Mouse (Mus musculus): Measurements from ENCODE around the gene C1ql1. TPM values are rescaled to one million over a fixed set of nuclear protein-coding genes. Genes with fewer than 3 reads are reported as not detected.
"Not testable (repeated sequence)": the region's sequence is repeated elsewhere in the genome, so short reads cannot be mapped to it uniquely, and the experiment has no call there.

Gene C1ql1
- polyA plus RNA-seq, 1 experiment from 2014 or later = 0.08 TPM

DNA sequence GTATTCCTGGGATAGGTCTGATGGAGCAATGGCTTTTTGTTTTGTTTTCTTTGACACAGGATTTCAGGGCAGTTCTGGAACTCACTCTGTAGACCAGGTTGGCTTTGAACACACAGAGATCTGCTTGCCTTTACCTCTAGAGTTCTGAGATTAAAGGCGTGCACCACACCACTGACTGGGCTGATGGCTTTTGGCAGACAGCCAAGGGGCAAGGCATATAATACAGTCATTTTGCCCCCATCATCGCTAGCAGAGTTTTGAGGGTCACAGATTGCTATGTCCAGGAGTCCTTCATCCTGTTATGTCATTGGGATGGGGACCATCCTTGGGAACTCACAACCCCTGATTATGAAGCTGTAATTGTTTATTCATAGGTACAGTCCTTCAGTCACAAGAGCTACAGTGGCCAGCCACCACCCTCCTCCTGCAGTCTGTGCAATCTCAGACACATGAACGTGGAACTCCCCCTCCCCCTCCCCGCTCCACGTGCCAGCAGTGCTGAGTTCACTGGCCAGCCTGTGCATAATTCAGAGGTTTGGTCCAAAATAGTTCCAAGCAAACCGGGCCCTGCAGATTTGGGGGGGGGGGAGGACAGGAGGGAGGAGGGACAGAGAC, 31.7 kb upstream of the C1ql1 start:
- Histone ChIP-seq H3K27me3 (peaks cover 21% of the 10 kb centered on the region), H3K9ac (no peak overlapping the region), H3K4me1 (replicated peaks) (no peaks in the 10 kb centered on the region), H3K9me3 (replicated peaks) (no peaks in the 10 kb centered on the region), H3K4me2 (no peak overlapping the region), H3K27ac (replicated peaks) (no peak overlapping the region), H3K36me3 (replicated peaks) (no peaks in the 10 kb centered on the region), H3K4me3 (replicated peaks) (no peak overlapping the region)
- no peak for ATAC-seq (ENCODE audit: insufficient read depth)
- WGBS (ENCODE audit: insufficient replicate concordance) = 34% methylated on average over 6 of the region's 6 CpGs

DNA sequence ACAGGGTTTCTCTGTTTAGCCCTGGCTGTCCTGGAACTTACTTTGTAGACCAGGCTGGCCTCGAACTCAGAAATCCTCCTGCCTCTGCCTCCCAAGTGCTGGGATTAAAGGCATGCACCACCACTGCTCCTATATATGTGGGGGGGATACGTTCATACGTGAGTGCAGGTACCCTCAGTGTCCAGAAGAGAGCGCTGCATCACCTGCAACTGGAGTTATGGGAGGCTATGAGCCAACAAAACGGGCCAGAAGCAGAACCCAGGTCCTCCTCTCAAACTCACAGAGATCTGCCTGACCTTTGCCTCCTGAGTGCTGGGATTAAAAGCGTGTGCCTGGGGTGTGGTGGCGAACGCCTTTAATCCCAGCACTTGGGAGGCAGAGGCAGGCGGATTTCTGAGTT, 29.5 kb upstream of the C1ql1 start:
- not testable (repeated sequence) for H3K9me3 ChIP-seq (replicated peaks); H3K27ac ChIP-seq (replicated peaks); H3K4me1 ChIP-seq (replicated peaks); H3K4me3 ChIP-seq (replicated peaks); H3K9ac ChIP-seq; ATAC-seq (ENCODE audit: insufficient read depth); H3K4me2 ChIP-seq; H3K36me3 ChIP-seq (replicated peaks)
- peaks cover 35% of the 10 kb centered on the region for H3K27me3 ChIP-seq
- 68% methylated on average over 9 of the region's 9 CpGs for WGBS (ENCODE audit: insufficient replicate concordance)

DNA sequence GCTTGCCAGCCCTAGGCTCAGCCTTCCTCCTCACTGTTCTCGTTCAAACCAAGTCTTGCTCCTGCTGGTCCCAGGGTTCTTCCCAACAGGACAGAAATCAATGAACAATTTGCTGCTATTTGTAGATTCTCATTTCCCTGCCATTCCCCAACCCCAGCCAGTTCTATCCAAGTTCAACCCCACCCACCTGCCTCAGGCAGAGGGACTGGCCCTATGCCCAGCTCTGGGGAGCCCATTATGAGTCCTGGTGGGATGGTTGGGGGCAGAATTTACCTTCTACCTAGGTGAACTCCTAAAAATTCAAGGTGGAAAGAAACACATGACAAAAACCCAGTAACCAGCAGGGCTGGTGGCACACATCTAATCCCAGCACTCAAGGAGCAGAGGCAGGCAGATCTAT, 25.8 kb upstream of the C1ql1 start:
- Histone ChIP-seq H3K4me2 (no peak overlapping the region), H3K4me3 (replicated peaks) (no peak overlapping the region), H3K27ac (replicated peaks) (no peak overlapping the region), H3K4me1 (replicated peaks) (no peaks in the 10 kb centered on the region), H3K9ac (no peak overlapping the region), H3K9me3 (replicated peaks) (no peaks in the 10 kb centered on the region), H3K36me3 (replicated peaks) (no peaks in the 10 kb centered on the region), H3K27me3 (peaks cover 63% of the 10 kb centered on the region)
- ATAC-seq (ENCODE audit: insufficient read depth) = no peak
- WGBS (ENCODE audit: insufficient replicate concordance) = 43% methylated on average over 1 of the region's 1 CpGs

DNA sequence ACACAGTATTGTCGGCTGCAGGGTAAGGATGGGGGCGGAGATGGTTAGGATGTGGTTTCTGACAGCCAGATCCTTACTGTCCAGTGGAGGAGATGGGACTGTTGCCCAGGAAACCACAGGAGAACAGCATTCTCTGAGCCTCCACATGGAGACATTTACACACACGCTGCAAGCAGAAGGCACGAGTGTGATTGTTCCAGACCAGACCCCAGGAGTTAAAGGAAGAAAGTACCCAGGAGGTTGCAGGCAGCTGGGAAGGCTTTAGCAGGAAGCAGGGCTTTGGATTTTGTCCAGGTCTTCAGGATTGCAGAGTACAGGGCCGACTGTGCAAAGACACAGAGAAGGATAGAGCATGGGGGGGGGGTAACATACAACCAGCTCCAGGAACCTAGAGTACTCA, 25.1 kb upstream of the C1ql1 start:
- H3K4me2 ChIP-seq = no peak overlapping the region
- no peaks in the 10 kb centered on the region for H3K4me1 ChIP-seq (replicated peaks)
- 25% methylated on average over 5 of the region's 5 CpGs for WGBS (ENCODE audit: insufficient replicate concordance)
- H3K9ac ChIP-seq = no peak overlapping the region
- no peaks in the 10 kb centered on the region for H3K9me3 ChIP-seq (replicated peaks)
- no peak overlapping the region for H3K27ac ChIP-seq (replicated peaks)
- H3K27me3 ChIP-seq = peaks cover 70% of the 10 kb centered on the region
- H3K36me3 ChIP-seq (replicated peaks) = no peaks in the 10 kb centered on the region
- ATAC-seq (ENCODE audit: insufficient read depth) = no peak
- H3K4me3 ChIP-seq (replicated peaks) = no peak overlapping the region

DNA sequence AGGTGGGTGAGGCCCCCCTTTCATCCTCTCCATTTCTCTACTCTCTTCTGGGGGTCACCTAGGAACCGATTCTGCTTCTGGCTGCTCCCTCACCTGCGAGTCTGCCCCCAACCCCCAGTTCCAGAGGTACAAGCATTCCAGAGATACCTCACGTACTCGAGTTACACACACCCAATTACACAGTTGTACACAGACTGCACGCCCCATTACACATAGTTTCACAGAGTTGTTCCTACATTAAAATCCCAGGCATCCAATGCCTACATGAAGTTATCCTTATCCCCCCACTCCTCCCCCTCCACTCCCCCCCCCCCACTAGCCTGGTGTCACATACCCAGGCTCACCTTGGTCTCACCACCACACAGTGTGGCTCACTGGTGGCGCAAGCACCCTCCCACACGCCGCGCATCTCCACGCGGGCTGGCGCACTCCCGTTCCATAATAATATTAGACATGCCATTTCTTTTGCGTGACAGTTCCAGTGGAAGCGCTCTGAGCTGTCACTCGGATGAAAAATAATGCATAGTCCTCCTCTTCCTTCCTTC, 18.1 kb upstream of the C1ql1 start:
- no peak overlapping the region for H3K4me2 ChIP-seq
- 60% methylated on average over 16 of the region's 16 CpGs for WGBS (ENCODE audit: insufficient replicate concordance)
- peaks cover 88% of the 10 kb centered on the region for H3K27me3 ChIP-seq
- H3K9me3 ChIP-seq (replicated peaks) = no peaks in the 10 kb centered on the region
- no peak overlapping the region for H3K27ac ChIP-seq (replicated peaks)
- no peaks in the 10 kb centered on the region for H3K36me3 ChIP-seq (replicated peaks)
- 0 out of 2 replicates have a peak, but pooled peaks cover 7% of the 10 kb centered on the region for H3K4me1 ChIP-seq (replicated peaks)
- ATAC-seq (ENCODE audit: insufficient read depth) = no peak
- no peak overlapping the region for H3K9ac ChIP-seq
- no peak overlapping the region for H3K4me3 ChIP-seq (replicated peaks)

DNA sequence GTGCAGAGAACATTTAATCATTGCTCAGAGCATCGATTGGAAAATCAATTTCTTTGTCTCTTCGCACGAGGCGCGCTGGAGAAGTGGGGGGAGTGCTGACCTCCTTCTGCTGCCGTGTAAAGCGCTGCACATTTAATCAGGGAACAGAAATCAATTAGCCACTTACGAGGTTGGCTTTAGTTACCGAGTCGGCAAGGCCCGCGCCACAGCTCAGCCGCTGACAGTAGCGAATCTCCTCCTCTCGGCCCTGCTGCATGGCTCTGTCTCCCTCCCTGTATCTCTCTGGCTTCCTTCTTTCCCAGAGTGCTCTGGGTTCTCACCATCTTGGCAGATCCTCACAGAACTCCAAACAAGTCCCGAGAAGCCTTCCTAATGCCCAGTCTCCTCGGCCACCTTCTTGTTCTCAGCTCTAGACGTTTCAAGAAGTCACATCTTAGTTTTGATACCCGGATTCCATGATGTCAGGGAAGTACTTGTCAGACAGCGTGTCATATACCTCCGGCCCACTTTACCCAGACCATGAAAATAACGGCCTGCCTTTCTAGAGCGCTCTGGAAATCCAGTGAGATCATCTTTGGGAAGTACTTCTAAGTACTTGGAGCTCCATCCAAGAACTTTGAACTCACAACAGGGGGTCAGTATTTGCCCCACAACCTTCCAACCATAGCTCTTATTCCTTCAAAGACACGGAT, 17.5 kb upstream of the C1ql1 start:
- Histone ChIP-seq H3K4me1 (replicated peaks) (0 out of 2 replicates have a peak, but pooled peaks cover 7% of the 10 kb centered on the region), H3K27me3 (peaks cover 85% of the 10 kb centered on the region), H3K36me3 (replicated peaks) (no peaks in the 10 kb centered on the region), H3K9me3 (replicated peaks) (no peaks in the 10 kb centered on the region), H3K9ac (no peak overlapping the region), H3K4me2 (no peak overlapping the region), H3K4me3 (replicated peaks) (no peak overlapping the region), H3K27ac (replicated peaks) (no peak overlapping the region)
- 21% methylated on average over 24 of the region's 24 CpGs for WGBS (ENCODE audit: insufficient replicate concordance)
- no peak for ATAC-seq (ENCODE audit: insufficient read depth)

DNA sequence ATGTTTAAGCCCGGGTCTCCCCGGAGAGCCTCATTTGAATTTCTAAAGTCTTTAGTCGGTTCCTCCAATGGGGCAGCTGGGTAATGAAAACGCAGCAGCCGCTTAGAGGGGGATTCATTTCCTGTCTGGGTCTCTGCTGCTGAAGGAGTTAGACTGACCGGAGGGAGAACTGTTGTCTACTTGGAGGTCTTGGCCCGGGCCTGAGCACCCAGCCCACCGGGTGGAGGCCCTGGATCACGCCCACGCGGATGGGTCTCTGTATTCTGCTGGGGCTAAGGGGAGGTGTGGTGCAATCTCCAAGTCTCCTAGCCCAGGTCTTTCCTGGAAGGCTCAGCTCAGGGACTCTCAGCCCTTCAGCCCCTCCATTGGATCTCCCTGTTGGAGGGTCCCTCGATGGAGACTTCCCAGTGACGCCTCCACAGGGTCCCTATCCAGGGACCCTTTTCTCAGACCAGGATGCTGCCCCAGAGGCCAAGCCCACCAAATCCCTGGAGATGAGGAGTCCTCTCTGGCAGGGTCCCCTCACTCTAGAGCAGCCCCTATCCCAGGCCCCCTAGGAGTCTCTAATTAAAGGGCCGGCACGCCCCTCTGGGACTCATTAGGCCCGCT, 16.9 kb upstream of the C1ql1 start:
- Histone ChIP-seq H3K9me3 (replicated peaks) (no peaks in the 10 kb centered on the region), H3K27ac (replicated peaks) (no peak overlapping the region), H3K4me2 (no peak overlapping the region), H3K9ac (no peak overlapping the region), H3K36me3 (replicated peaks) (no peaks in the 10 kb centered on the region), H3K4me3 (replicated peaks) (no peak overlapping the region), H3K27me3 (peaks cover 84% of the 10 kb centered on the region), H3K4me1 (replicated peaks) (0 out of 2 replicates have a peak, but pooled peaks cover 7% of the 10 kb centered on the region)
- 11% methylated on average over 16 of the region's 16 CpGs for WGBS (ENCODE audit: insufficient replicate concordance)
- no peak for ATAC-seq (ENCODE audit: insufficient read depth)

DNA sequence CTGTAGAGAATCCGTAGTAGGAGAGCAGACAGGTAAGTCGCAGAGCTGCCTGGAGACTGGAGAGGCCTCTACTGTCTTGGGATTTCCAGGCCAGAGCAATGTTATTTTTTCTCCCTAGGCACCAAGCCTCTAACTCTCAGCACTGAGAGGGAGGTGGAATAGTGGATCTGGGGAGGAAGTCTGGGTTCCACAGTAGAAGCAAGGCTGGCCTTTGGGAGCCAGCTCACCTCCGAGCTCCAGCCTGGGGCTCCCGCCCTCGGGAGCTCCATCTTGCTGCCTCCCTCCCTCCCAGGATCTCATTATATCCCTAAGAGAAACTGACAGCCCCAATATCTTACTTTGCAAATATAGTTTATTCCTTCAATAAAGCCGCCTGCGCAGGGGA, 16.4 kb upstream of the C1ql1 start:
- H3K27me3 ChIP-seq = peaks cover 84% of the 10 kb centered on the region
- H3K4me2 ChIP-seq = no peak overlapping the region
- 0 out of 2 replicates have a peak, but pooled peaks cover 7% of the 10 kb centered on the region for H3K4me1 ChIP-seq (replicated peaks)
- H3K36me3 ChIP-seq (replicated peaks) = no peaks in the 10 kb centered on the region
- no peak for ATAC-seq (ENCODE audit: insufficient read depth)
- H3K9ac ChIP-seq = no peak overlapping the region
- H3K27ac ChIP-seq (replicated peaks) = no peak overlapping the region
- no peak overlapping the region for H3K4me3 ChIP-seq (replicated peaks)
- 44% methylated on average over 7 of the region's 7 CpGs for WGBS (ENCODE audit: insufficient replicate concordance)
- no peaks in the 10 kb centered on the region for H3K9me3 ChIP-seq (replicated peaks)

DNA sequence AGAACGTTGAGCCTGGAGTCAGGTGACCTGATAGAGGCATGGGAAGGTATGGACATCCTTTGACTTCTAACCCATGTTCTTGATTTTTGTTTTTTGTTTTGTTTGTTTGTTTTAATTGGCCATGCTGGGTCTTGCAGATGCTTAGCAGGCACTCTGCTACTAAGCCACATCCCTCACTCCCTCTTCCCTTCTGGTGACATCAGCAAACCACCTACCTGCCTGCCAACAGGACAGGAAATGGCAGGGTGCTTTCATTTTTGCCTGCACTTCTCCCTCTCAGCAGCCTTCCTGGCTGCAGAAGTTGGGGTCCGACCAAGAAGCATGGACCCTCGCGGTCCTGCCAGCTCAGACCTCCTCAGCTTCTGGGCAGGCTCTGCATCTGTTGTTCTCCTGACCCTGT, 14.6 kb upstream of the C1ql1 start:
- Histone ChIP-seq H3K36me3 (replicated peaks) (no peaks in the 10 kb centered on the region), H3K27ac (replicated peaks) (no peak overlapping the region), H3K4me3 (replicated peaks) (no peak overlapping the region), H3K9me3 (replicated peaks) (no peaks in the 10 kb centered on the region), H3K4me1 (replicated peaks) (0 out of 2 replicates have a peak, but pooled peaks cover 7% of the 10 kb centered on the region), H3K4me2 (no peak overlapping the region), H3K27me3 (peaks cover 84% of the 10 kb centered on the region), H3K9ac (no peak overlapping the region)
- ATAC-seq (ENCODE audit: insufficient read depth) = no peak
- WGBS (ENCODE audit: insufficient replicate concordance) = 63% methylated on average over 4 of the region's 4 CpGs

DNA sequence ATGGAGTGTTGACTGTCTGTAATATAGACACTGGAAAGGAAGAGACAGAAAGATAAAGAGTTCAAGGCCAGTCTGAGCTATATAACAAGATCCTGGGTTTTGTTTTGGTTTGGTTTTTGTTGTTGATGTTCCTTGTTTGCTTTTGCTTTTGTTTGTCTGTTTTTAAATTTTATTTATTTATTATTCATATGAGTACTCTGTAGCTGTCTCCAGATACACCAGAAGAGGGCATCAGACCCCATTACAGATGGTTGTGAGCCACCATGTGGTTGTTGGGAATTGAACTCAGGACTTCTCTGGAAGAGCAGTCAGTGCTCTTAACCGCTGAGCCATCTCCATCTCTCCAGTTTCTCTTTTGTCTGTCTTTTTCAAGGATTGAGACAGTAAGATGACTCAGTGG, 12.4 kb upstream of the C1ql1 start:
- Histone ChIP-seq H3K36me3 (replicated peaks) (no peaks in the 10 kb centered on the region), H3K9me3 (replicated peaks) (no peaks in the 10 kb centered on the region), H3K4me3 (replicated peaks) (no peak overlapping the region), H3K9ac (no peak overlapping the region), H3K4me2 (no peak overlapping the region), H3K27ac (replicated peaks) (no peak overlapping the region), H3K4me1 (replicated peaks) (0 out of 2 replicates have a peak, but pooled peaks cover 7% of the 10 kb centered on the region), H3K27me3 (peaks cover 84% of the 10 kb centered on the region)
- 52% methylated on average over 1 of the region's 1 CpGs for WGBS (ENCODE audit: insufficient replicate concordance)
- ATAC-seq (ENCODE audit: insufficient read depth) = no peak

DNA sequence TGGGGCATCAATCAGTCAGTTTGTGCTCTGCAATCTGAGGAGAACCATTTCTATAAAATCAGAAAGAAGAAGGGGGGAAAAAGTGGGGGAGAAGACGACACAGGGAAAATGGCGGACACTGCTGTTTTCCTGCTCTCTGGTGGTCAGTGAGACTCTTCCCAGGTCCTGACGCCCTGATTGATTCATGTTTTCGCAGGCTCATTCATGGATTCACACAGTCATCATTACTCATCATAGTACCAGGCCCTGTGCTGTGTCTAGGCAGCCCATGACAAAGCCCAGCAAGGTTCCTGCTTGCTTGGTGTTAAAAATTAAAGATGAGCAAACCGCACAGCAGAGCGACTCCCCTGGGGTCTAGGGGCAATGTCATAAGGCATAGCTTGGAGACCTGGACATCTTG, 11.9 kb upstream of the C1ql1 start:
- Histone ChIP-seq H3K9ac (no peak overlapping the region), H3K4me3 (replicated peaks) (no peak overlapping the region), H3K27ac (replicated peaks) (no peak overlapping the region), H3K4me1 (replicated peaks) (0 out of 2 replicates have a peak, but pooled peaks cover 3% of the 10 kb centered on the region), H3K4me2 (no peak overlapping the region), H3K9me3 (replicated peaks) (no peaks in the 10 kb centered on the region), H3K36me3 (replicated peaks) (no peaks in the 10 kb centered on the region), H3K27me3 (peaks cover 82% of the 10 kb centered on the region)
- no peak for ATAC-seq (ENCODE audit: insufficient read depth)
- WGBS (ENCODE audit: insufficient replicate concordance) = 60% methylated on average over 6 of the region's 6 CpGs
